Mouse (Mus musculus) 3T3-L1 (cell line): ENCODE measurements around the gene Gsg1l2.
A peak's percentile ranks its signal among the peaks of the same experiment; 100 is the strongest.

Source experiments
- DNase-seq: peaks from one replicate; pipeline ENCODE4 v3.0.0-alpha.2; 2015; ENCODE audit warnings: low read depth, low spot score

Gene Gsg1l2

DNA sequence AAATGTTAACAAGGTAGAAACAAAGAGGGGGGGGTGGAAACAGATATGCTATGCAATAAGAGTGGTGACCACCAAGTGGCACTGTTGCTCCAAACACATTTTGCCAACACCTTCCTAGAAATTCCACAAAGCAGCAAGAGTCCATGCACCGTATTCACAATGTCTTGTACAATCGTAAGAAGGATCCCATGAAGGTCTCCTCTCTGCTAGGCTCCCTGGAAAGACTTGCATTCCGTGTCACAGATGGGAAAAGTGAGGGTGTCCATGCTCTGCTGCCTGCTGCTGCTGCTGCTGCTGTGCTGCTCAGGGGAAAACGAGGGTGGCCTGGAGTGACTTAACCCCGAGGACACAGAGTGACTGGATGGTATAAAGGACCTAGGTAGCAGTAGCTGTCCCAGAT is 45.2 kb downstream of the Gsg1l2 start:
- peak; percentile 60 for DNase-seq

DNA sequence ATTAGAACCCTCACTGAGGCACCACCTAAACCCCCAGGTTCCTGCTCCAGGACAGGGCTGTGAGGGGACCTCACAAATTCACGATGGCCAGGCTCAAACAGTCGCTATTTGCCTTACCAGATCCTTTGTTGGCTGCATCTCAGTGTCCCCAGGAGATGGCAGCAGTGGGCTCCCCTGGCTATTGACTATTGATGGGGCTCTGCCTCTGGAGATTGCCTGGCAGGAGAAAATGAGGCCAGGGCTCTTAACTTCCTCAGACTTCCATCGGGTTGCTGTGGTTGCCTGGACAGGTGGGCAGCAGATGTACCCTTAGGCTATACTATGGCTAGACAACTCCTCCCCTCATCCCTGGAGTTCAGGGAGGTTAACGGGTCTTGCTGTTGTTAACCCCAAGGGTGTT is 45.8 kb downstream of the Gsg1l2 start:
- peak; percentile 53 for DNase-seq

DNA sequence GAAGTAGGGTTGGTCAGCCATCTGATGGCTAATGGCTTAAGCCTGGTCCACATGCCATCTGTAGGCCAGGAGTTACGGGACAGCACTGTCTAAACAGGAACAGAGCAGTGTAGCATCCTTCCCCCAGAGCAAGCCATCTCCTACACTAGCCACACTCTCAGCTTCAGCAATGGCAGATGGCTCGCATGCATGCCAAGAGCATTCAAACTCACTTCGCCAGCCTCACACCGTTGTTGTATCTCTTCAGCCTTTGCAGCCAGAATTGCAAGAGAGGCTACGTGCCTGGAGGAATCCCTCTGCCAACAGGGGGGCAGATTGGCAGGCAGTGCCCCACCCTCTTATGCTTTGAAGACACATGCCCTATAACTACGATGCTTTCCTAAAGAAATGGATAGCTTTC is 47.2 kb downstream of the Gsg1l2 start:
- no peak for DNase-seq

DNA sequence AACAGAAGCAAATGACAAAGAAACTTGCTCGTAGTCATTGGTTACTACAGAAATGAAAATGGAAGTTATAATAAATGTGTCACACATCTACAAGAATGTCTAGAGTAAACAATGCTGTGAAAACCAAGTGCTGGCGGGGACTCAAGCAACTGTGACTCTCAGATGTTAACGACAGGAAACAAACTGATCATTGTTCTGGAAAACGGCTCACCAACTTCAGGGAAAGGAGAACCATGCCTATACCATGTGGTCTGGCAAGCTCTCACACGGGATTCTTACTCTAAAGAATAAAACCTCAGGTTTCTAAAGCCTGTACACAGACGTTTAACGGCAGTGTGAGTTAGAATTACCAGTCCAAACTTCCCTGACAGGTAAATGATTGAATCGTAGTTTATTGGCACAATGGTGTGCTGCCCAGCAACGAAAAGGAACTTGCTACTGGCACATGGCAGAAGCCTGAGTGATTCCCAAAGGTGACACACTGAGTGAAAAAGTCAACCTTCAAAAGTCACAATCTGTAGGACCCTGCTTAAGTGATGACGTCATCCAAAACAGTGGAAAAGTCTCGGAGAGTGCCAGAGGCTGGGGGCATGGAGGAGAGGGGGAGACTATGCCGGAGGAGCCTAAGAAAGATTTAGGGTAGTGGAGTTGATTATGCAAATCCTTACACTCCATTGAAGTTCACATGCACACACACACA is 54.1 kb downstream of the Gsg1l2 start:
- peak; percentile 66 for DNase-seq

DNA sequence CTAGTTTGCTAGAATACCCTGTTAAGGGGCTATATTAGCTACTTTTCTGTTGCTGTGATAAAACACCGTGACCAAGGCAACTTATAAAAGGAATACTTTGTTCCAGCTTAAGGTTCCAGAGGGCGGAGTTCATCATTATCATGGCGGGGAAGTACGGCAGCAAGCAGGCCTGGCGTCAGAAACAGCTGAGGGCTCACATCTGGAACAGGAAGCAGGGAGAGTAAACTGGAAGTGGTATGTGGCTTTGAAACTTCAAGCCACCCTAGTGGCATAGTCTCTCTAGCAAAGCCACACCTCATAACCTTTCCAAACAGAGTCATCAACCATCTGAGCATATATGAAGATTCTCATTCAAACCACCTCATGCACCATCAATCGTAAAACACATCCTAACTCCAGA is 55.1 kb downstream of the Gsg1l2 start:
- DNase-seq: no peak

DNA sequence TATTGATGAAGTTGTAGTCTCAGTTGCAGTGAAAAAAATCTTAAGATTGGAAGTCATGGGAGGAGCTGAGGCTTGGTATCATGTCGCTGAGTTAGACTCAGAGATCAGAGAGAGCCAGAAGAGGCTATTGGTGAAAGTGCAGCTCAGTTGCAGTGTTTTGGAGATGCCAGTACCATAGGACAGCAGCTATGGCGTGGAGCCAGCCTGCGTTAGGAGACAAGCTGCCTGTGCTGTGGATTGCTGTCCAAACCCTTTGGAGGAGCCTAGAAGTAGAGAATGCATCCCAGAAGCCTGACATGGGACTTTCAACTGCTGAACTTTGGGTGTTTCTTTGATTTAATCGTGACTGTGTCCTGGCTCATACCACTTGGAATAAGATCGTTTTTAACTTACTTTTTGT is 57.4 kb downstream of the Gsg1l2 start:
- DNase-seq: no peak

DNA sequence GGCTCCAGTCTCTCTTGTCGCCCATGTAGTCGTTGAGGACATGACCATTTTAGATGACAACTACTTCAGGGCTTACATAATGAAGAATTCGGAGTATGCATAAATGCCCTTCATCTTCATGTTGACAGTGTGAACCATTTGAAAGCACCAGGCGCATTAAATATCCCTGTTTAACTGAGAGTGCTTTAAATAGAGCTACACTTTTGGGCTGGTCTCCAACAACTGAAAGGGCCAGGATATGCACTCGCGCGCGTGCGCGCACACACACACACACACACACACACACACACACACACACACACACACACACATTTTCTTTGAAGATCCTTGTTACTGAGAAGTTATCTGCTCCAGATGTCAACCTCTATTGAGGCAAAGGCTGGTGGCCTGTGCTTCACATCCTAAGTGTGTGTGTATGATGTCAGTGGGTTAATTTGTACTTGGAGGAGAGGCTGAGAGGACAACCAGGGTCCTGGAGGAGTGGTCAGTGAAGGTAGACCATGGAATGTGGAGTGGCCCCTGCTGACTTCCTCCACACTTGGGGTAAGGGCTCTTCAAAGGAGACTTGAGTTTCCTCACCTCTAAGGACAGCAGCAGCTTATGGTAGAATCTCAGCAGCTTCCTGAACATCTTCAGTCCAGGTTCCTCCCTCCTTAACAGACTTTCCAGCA is 61.1 kb downstream of the Gsg1l2 start:
- no peak for DNase-seq
